Mouse (Mus musculus) hindbrain, embryonic 11.5 days (tissue): ENCODE data around the gene Ociad2. TPM values are rescaled to one million over a fixed set of nuclear protein-coding genes. Genes with fewer than 3 reads are reported as not detected.

Source experiments
- ATAC-seq: fragments of 200-750 bp; cut with Nextera tagmentation; 2 replicates; pipeline ENCODE4 v1.8.0; 2017; ENCODE audit warnings: mild to moderate bottlenecking, moderate TSS enrichment, moderate library complexity; ENCODE audit not compliant: low FRiP score
- DNase-seq: peaks from one replicate; pipeline ENCODE4 v3.0.0-alpha.2; 2015; ENCODE audit warnings: low spot score
- H3K27ac ChIP-seq: fragments of 300-500 bp; sonication (generic); 2 replicates; pipeline ENCODE4 v1.5.1; 2014; ENCODE audit warnings: mild to moderate bottlenecking, low read depth, low read length
- H3K27me3 ChIP-seq: fragments of 300-500 bp; sonication (generic); 2 replicates; pipeline ENCODE4 v1.6.1; 2014; ENCODE audit warnings: mild to moderate bottlenecking, low read length, moderate library complexity, mixed read lengths; ENCODE audit not compliant: control insufficient read depth, insufficient read depth
- H3K36me3 ChIP-seq: fragments of 300-500 bp; sonication (generic); 2 replicates; pipeline ENCODE4 v1.6.1; 2014; ENCODE audit warnings: mild to moderate bottlenecking, low read length, moderate library complexity, mixed read lengths; ENCODE audit not compliant: control insufficient read depth, insufficient read depth
- H3K4me1 ChIP-seq: fragments of 300-500 bp; sonication (generic); replicated peaks from 2 replicates; pipeline ENCODE4 v1.6.1; 2014; ENCODE audit warnings: low read length, mixed read lengths; ENCODE audit not compliant: control insufficient read depth, insufficient read depth
- H3K4me2 ChIP-seq: fragments of 300-500 bp; sonication (generic); replicated peaks from 2 replicates; pipeline ENCODE4 v1.6.1; 2014; ENCODE audit warnings: mild to moderate bottlenecking, low read depth, low read length
- H3K4me3 ChIP-seq: fragments of 300-500 bp; sonication (generic); 2 replicates; pipeline ENCODE4 v1.5.1; 2014; ENCODE audit warnings: low read depth, low read length
- H3K9ac ChIP-seq: fragments of 300-500 bp; sonication (generic); 2 replicates; pipeline ENCODE4 v1.6.1; 2014; ENCODE audit warnings: low read depth, low read length
- H3K9me3 ChIP-seq: fragments of 300-500 bp; sonication (generic); 2 replicates; pipeline ENCODE4 v1.6.1; 2016; ENCODE audit warnings: low read length; ENCODE audit not compliant: control insufficient read depth
- WGBS: fragments of 180-500 bp; shearing (Covaris S2); extraction: QIAGEN DNeasy Blood & Tissue Kit; methylation state at CpG from one replicate; pipeline ENCODE4 v1.1.7; 2014; 5-methylcytosine and 5-hydroxymethylcytosine counted together
- polyA plus RNA-seq: library from polyadenylated mRNA; unstranded; fragments of >200 nt; fragmentation: Nextera tagmentation; extraction: Ambion mirVana; gene quantifications from 2 replicates; pipeline ENCODE4 v1.2.1, GENCODE M21; 2014

Ociad2 gene
- polyA plus RNA-seq, 1 experiment from 2014 or later: 9.8 TPM

- Histone ChIP-seq H3K4me3 (no peak overlapping the region), H3K27me3 (no peaks in the 10 kb centered on the region), H3K4me1 (no peaks in the 10 kb centered on the region), H3K27ac (no peak overlapping the region), H3K9me3 (no peaks in the 10 kb centered on the region), H3K9ac (no peak overlapping the region), H3K4me2 (no peak overlapping the region), H3K36me3 (no peaks in the 10 kb centered on the region)
- 70% methylated on average over 3 of the region's 3 CpGs for WGBS
- DNase-seq (no peak), ATAC-seq (no peak)
Observed at GRCm38 (mm10) chr5:73373184-73373583, 32.4 kb upstream of the Ociad2 start.

DNA sequence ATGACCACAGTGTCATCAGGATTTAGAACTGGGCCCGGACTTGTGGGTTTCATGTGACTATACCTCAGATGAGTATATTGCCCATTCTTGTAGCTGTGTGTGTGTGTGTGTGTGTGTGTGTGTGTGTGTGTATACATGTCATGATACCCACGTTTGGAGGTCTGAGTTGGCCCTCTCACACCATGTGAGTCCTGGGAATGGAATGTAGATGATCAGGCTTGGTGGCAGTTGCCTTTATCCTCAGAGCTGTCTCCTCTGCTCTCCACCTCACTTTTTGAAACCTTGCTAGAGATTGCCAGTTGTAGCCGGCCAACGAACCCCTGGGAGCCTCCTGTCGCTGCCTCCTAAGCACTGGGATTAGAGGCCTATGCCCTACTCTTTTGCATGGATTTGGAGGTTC is 31.8 kb upstream of the Ociad2 start:
- WGBS: 79% methylated on average over 5 of the region's 5 CpGs

DNA sequence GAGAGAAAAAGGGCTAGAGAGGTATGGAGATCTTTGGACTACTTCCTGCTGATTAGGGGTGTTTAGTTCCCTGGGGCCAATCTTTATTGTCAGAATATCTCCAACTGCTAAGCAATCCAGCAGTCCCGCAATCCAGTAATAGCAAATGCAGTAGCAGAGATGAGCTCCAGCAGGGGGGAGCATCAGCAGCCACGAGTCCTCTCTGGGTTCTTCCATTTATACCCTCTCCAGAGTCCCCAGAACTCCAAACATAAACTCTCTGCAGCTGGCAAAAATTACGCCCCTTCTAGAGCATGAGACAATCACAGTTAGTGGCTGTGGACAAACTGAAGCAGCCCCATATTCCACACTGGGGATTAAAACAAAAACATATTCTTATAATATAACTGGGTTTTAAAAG is 28.9 kb upstream of the Ociad2 start:
- ATAC-seq (no peak), DNase-seq (no peak)
- WGBS: 64% methylated on average over 3 of the region's 3 CpGs

More for the DNA sequence above, 31.8 kb upstream of the Ociad2 start:
- DNase-seq (no peak), ATAC-seq (no peak)
- Histone ChIP-seq H3K4me2 (no peak overlapping the region), H3K9ac (no peak overlapping the region), H3K27ac (no peak overlapping the region), H3K27me3 (no peaks in the 10 kb centered on the region), H3K36me3 (no peaks in the 10 kb centered on the region), H3K4me1 (no peaks in the 10 kb centered on the region), H3K9me3 (no peaks in the 10 kb centered on the region), H3K4me3 (no peak overlapping the region)

GRCm38 (mm10) chr5:73368845-73369447 is 28.1 kb upstream of the Ociad2 start:
- ATAC-seq (no peak), DNase-seq (no peak)
- H3K9me3 ChIP-seq: no peaks in the 10 kb centered on the region
- no peak overlapping the region for H3K4me3 ChIP-seq
- H3K4me2 ChIP-seq: no peak overlapping the region
- no peaks in the 10 kb centered on the region for H3K36me3 ChIP-seq
- no peak overlapping the region for H3K27ac ChIP-seq
- H3K9ac ChIP-seq: no peak overlapping the region
- 84% methylated on average over 10 of the region's 10 CpGs for WGBS
- H3K27me3 ChIP-seq: no peaks in the 10 kb centered on the region
- H3K4me1 ChIP-seq: no peaks in the 10 kb centered on the region

More for the DNA sequence above, 28.9 kb upstream of the Ociad2 start:
- no peak overlapping the region for H3K9ac ChIP-seq
- H3K4me3 ChIP-seq: no peak overlapping the region
- no peak overlapping the region for H3K27ac ChIP-seq
- no peaks in the 10 kb centered on the region for H3K4me1 ChIP-seq
- no peak overlapping the region for H3K4me2 ChIP-seq
- H3K36me3 ChIP-seq: no peaks in the 10 kb centered on the region
- no peaks in the 10 kb centered on the region for H3K27me3 ChIP-seq
- no peaks in the 10 kb centered on the region for H3K9me3 ChIP-seq

DNA sequence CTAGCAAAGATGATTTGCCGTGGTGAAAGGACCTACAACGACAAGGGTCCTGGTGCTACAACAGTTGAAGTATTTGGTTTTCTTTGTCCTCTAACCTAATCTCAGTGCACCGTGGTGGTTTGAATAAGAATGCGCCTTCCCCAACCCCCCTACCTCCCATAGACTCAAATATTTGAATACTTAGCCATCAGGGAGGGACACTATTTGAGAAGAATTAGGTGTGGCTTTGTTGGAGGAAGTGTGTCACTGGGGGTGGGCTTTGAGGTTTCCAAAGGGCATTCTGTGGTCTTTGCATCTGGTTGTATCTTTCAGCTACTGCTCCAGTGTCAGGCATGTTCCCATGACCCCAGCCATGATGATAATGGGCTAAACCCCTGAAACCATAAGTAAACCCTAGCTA is 27.1 kb upstream of the Ociad2 start:
- Histone ChIP-seq H3K9ac (no peak overlapping the region), H3K4me3 (no peak overlapping the region), H3K4me1 (no peaks in the 10 kb centered on the region), H3K9me3 (no peaks in the 10 kb centered on the region), H3K36me3 (no peaks in the 10 kb centered on the region), H3K4me2 (no peak overlapping the region), H3K27ac (no peak overlapping the region), H3K27me3 (no peaks in the 10 kb centered on the region)
- DNase-seq (no peak), ATAC-seq (no peak)
- 80% methylated on average over 4 of the region's 4 CpGs for WGBS

- Histone ChIP-seq H3K9me3 (no peaks in the 10 kb centered on the region), H3K4me3 (no peak overlapping the region), H3K4me2 (no peak overlapping the region), H3K9ac (no peak overlapping the region), H3K27ac (no peak overlapping the region), H3K36me3 (no peaks in the 10 kb centered on the region), H3K27me3 (0 out of 2 replicates have a peak, but pooled peaks cover under 1% of the 10 kb centered on the region), H3K4me1 (no peaks in the 10 kb centered on the region)
- no peak for ATAC-seq
- no peak for DNase-seq
- 82% methylated on average over 2 of the region's 2 CpGs for WGBS
Observed at GRCm38 (mm10) chr5:73364107-73364864, 23.5 kb upstream of the Ociad2 start.

GRCm38 (mm10) chr5:73362791-73363190 is 22.0 kb upstream of the Ociad2 start:
- Histone ChIP-seq H3K27ac (no peak overlapping the region), H3K9ac (no peak overlapping the region), H3K4me3 (no peak overlapping the region), H3K9me3 (no peaks in the 10 kb centered on the region), H3K27me3 (0 out of 2 replicates have a peak, but pooled peaks cover 2% of the 10 kb centered on the region), H3K36me3 (no peaks in the 10 kb centered on the region), H3K4me2 (no peak overlapping the region), H3K4me1 (no peaks in the 10 kb centered on the region)
- DNase-seq (no peak), ATAC-seq (no peak)
- WGBS: 90% methylated on average over 5 of the region's 5 CpGs

GRCm38 (mm10) chr5:73362338-73362737 is 21.5 kb upstream of the Ociad2 start:
- Histone ChIP-seq H3K27me3 (0 out of 2 replicates have a peak, but pooled peaks cover 2% of the 10 kb centered on the region), H3K9me3 (no peaks in the 10 kb centered on the region), H3K36me3 (no peaks in the 10 kb centered on the region), H3K4me1 (no peaks in the 10 kb centered on the region), H3K27ac (no peak overlapping the region), H3K4me2 (no peak overlapping the region), H3K9ac (no peak overlapping the region), H3K4me3 (no peak overlapping the region)
- ATAC-seq: no peak
- DNase-seq: no peak
- 87% methylated on average over 7 of the region's 7 CpGs for WGBS

DNA sequence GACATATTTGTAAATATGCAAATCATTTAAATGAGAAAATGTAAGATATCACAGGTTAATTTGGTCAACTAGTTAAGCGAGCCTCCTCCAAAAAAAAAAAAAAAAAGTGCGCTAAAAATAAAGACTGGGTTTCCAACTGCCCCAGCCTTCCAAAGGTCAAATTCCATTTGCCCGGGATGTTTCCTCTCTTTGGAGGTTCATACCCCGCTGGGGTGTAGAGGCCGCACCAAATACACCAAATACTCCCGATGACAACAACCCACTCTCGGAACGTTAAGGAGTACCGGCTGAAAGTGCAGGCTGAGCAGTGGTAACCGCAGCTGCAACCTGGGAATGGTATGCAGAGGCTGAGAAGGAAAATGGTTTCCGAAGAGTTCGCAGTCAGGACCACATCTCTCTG is 19.4 kb upstream of the Ociad2 start:
- Histone ChIP-seq H3K4me3 (0 out of 2 replicates have a peak overlapping the region, but pooled peaks have one; percentile 8), H3K27me3 (0 out of 2 replicates have a peak, but pooled peaks cover 2% of the 10 kb centered on the region), H3K4me2 (no peak overlapping the region), H3K9me3 (no peaks in the 10 kb centered on the region), H3K9ac (no peak overlapping the region), H3K27ac (no peak overlapping the region), H3K36me3 (no peaks in the 10 kb centered on the region), H3K4me1 (no peaks in the 10 kb centered on the region)
- WGBS: 22% methylated on average over 12 of the region's 12 CpGs
- ATAC-seq: no peak
- no peak for DNase-seq
